Mouse (Mus musculus) CD4-positive helper T cell, adult 2 months (primary cell): Measurements from ENCODE around the gene Galnt12.

Experiments used
- DNase-seq: peaks from one replicate; pipeline ENCODE4 v3.0.0-alpha.2; 2012; ENCODE audit warnings: low read depth, missing footprints, low spot score

Galnt12 gene

GRCm38 (mm10) chr4:47150806-47151205, 59.1 kb downstream of the Galnt12 start:
- no peak for DNase-seq

GRCm38 (mm10) chr4:47151553-47152183, 60.0 kb downstream of the Galnt12 start:
- DNase-seq: no peak

GRCm38 (mm10) chr4:47161103-47161755, 69.5 kb downstream of the Galnt12 start:
- DNase-seq: no peak

GRCm38 (mm10) chr4:47161756-47162587, 70.3 kb downstream of the Galnt12 start:
- DNase-seq: no peak

GRCm38 (mm10) chr4:47172314-47172713, 80.6 kb downstream of the Galnt12 start:
- DNase-seq: no peak
